ENCODE assay signal across 9 mouse cellular contexts in genomic region chr10:25200691-25201090, GRCm38 (mm10).
DNase-seq lines count a peak whose midpoint lies in the region; ATAC-seq lines count a peak whose summit lies in the region.
"Had no signal": no experiment of that assay in that cellular context is flagged by ENCODE, and none has a peak within 500 bp of the region (broad histone marks: within the 10 kb centered on the region; RNA-seq: fewer than 3 reads in every experiment).

No protein-coding gene starts in this region.

- 80% methylated on average over 7 of the region's 7 CpGs for WGBS in embryonic facial prominence, embryonic 12.5 days
- 85% methylated on average over 7 of the region's 7 CpGs for WGBS in embryonic facial prominence, embryonic 10.5 days
- 83% methylated on average over 7 of the region's 7 CpGs for WGBS in limb, embryonic 12.5 days
- WGBS in limb, embryonic 10.5 days, result 82% methylated on average over 7 of the region's 7 CpGs
- WGBS in hindbrain, embryonic 15.5 days, result 75% methylated on average over 7 of the region's 7 CpGs

- no peaks in the 10 kb centered on the region for H3K36me3 ChIP-seq in embryonic facial prominence, embryonic 12.5 days
- H3K36me3 ChIP-seq in embryonic facial prominence, embryonic 10.5 days (replicated peaks), result no peaks in the 10 kb centered on the region
- no peaks in the 10 kb centered on the region for H3K36me3 ChIP-seq in limb, embryonic 12.5 days
- no peaks in the 10 kb centered on the region for H3K36me3 ChIP-seq in limb, embryonic 10.5 days
- H3K36me3 ChIP-seq in hindbrain, embryonic 15.5 days, result no peaks in the 10 kb centered on the region

- H3K4me1 ChIP-seq in embryonic facial prominence, embryonic 12.5 days, result peaks cover 4% of the 10 kb centered on the region
- H3K4me1 ChIP-seq in embryonic facial prominence, embryonic 10.5 days, result peaks cover 13% of the 10 kb centered on the region
- H3K4me1 ChIP-seq in limb, embryonic 12.5 days (replicated peaks), result peaks cover 28% of the 10 kb centered on the region
- H3K4me1 ChIP-seq in limb, embryonic 10.5 days, result peaks cover 16% of the 10 kb centered on the region
- peaks cover 11% of the 10 kb centered on the region for H3K4me1 ChIP-seq in hindbrain, embryonic 15.5 days (replicated peaks)

- no peaks in the 10 kb centered on the region for H3K9me3 ChIP-seq in embryonic facial prominence, embryonic 12.5 days
- no peaks in the 10 kb centered on the region for H3K9me3 ChIP-seq in embryonic facial prominence, embryonic 10.5 days
- no peaks in the 10 kb centered on the region for H3K9me3 ChIP-seq in limb, embryonic 12.5 days
- no peaks in the 10 kb centered on the region for H3K9me3 ChIP-seq in limb, embryonic 10.5 days (replicated peaks)
- no peaks in the 10 kb centered on the region for H3K9me3 ChIP-seq in hindbrain, embryonic 15.5 days

- intact Hi-C loops in gastrocnemius, postnatal 36 days (cut with DNase I), result no loop called here

- no peak for ATAC-seq in embryonic facial prominence, embryonic 12.5 days (ENCODE audit: insufficient number of reproducible peaks, insufficient read depth, low FRiP score, low TSS enrichment)
- ATAC-seq in limb, embryonic 12.5 days (ENCODE audit: insufficient number of reproducible peaks, insufficient read depth, low FRiP score, low TSS enrichment, low read depth), result no peak
- no peak for ATAC-seq in hindbrain, embryonic 15.5 days (ENCODE audit: low FRiP score, low read depth)

- H3K9ac ChIP-seq in embryonic facial prominence, embryonic 12.5 days, result no peak overlapping the region
- no peak overlapping the region for H3K9ac ChIP-seq in limb, embryonic 12.5 days (replicated peaks)
- peak overlapping the region; percentile 58; the same call in 1 of the 2 replicates for H3K9ac ChIP-seq in hindbrain, embryonic 15.5 days

- DNase-seq in embryonic facial prominence, embryonic 10.5 days (ENCODE audit: low spot score), result no peak
- no peak for DNase-seq in limb, embryonic 10.5 days (ENCODE audit: low spot score)
- peak; percentile 5 for DNase-seq in naive thymus-derived CD4-positive, alpha-beta T cell, adult 2 months (ENCODE audit: low read depth)
- no peak for DNase-seq in right cerebral cortex, postnatal 10 days (ENCODE audit: low spot score in 2 of 2)
- DNase-seq in gastrocnemius, postnatal 36 days, result no peak

- peak overlapping the region; percentile 81; the same call in 1 of the 2 replicates for H3K4me2 ChIP-seq in embryonic facial prominence, embryonic 12.5 days (replicated peaks)
- H3K4me2 ChIP-seq in limb, embryonic 12.5 days, result peak overlapping the region; percentile 82
- peak overlapping the region; percentile 70 for H3K4me2 ChIP-seq in hindbrain, embryonic 15.5 days

- H3K27me3 ChIP-seq in embryonic facial prominence, embryonic 12.5 days, result 0 out of 2 replicates have a peak, but pooled peaks cover 3% of the 10 kb centered on the region
- peaks cover 16% of the 10 kb centered on the region for H3K27me3 ChIP-seq in embryonic facial prominence, embryonic 10.5 days (replicated peaks; ENCODE audit: low read depth, poor library complexity, severe bottlenecking)
- no peaks in the 10 kb centered on the region for H3K27me3 ChIP-seq in limb, embryonic 12.5 days
- peaks cover 20% of the 10 kb centered on the region; the same call in 1 of the 2 replicates for H3K27me3 ChIP-seq in limb, embryonic 10.5 days (ENCODE audit: low read depth, poor library complexity, severe bottlenecking)
- H3K27me3 ChIP-seq in hindbrain, embryonic 15.5 days, result no peaks in the 10 kb centered on the region

- H3K4me3 ChIP-seq in embryonic facial prominence, embryonic 12.5 days, result no peak overlapping the region
- no peak overlapping the region for H3K4me3 ChIP-seq in embryonic facial prominence, embryonic 10.5 days
- H3K4me3 ChIP-seq in limb, embryonic 12.5 days (replicated peaks), result no peak overlapping the region
- no peak overlapping the region for H3K4me3 ChIP-seq in limb, embryonic 10.5 days
- peak overlapping the region; percentile 54 for H3K4me3 ChIP-seq in hindbrain, embryonic 15.5 days
- H3K4me3 ChIP-seq: myocyte had no signal

- no peak overlapping the region for H3K27ac ChIP-seq in embryonic facial prominence, embryonic 12.5 days
- no peak overlapping the region for H3K27ac ChIP-seq in embryonic facial prominence, embryonic 10.5 days (replicated peaks)
- no peak overlapping the region for H3K27ac ChIP-seq in limb, embryonic 12.5 days
- no peak overlapping the region for H3K27ac ChIP-seq in limb, embryonic 10.5 days
- 0 out of 2 replicates have a peak overlapping the region, but pooled peaks have one; percentile 74 for H3K27ac ChIP-seq in hindbrain, embryonic 15.5 days (replicated peaks)
